8 mouse cellular contexts compared by ENCODE assay signal in the genomic region with DNA sequence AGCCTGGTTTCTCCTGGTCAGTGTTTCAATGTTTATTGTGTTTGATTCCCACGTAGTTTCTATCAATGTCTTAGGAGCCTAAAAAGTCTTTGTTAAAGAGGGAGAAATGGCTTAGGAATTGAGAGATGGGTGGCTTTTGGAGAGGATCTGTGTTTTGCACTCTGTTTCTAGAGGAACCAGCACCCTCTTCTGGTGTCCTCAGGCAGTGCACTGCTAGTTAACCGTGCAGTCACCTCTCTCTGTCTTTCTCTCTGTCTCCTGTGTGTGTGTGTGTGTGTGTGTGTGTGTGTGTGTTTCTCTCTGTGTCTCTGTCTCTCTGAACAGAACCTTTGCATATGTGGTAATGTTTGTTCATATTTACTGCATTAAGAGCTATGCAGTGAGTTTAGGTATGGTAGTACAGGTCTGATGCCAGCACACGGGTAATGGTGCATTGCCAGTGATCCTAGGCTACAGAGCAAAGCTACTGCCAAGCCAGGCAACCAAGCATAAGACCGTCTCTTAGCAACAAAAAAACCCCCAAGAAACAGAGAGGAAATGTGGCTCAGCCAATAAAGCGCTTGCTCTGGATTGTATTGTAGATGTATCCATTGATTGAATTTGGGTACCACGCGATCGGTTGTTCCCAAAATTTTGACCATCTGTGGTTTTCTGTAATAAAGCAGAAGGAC.
DNase-seq lines count a peak whose midpoint lies in the region; ATAC-seq and TF ChIP-seq lines count a peak whose summit lies in the region.

No protein-coding gene starts in this region.

- no peaks in the 10 kb centered on the region for H3K4me1 ChIP-seq in testis, adult 2 months (ENCODE audit: control insufficient read depth, insufficient read depth, low read length)
- no peaks in the 10 kb centered on the region for H3K4me1 ChIP-seq in forebrain, embryonic 16.5 days (replicated peaks; ENCODE audit: control insufficient read depth, insufficient read depth, low read length)
- H3K4me1 ChIP-seq in stomach, postnatal 0 days (replicated peaks; ENCODE audit: control insufficient read depth, insufficient read depth): no peaks in the 10 kb centered on the region

- H3K27me3 ChIP-seq in testis, adult 2 months (ENCODE audit: control insufficient read depth, insufficient read depth, low read length): no peaks in the 10 kb centered on the region
- H3K27me3 ChIP-seq in forebrain, embryonic 16.5 days (replicated peaks; ENCODE audit: control insufficient read depth, insufficient read depth, low read length): no peaks in the 10 kb centered on the region
- no peaks in the 10 kb centered on the region for H3K27me3 ChIP-seq in stomach, postnatal 0 days (ENCODE audit: control insufficient read depth, insufficient read depth, low read length)

- no peak overlapping the region for H3K4me3 ChIP-seq in gastrocnemius, adult 2 months
- H3K4me3 ChIP-seq in testis, adult 2 months (ENCODE audit: control insufficient read depth, low read depth, low read length): no peak overlapping the region
- H3K4me3 ChIP-seq in forebrain, embryonic 16.5 days (replicated peaks; ENCODE audit: low read length): no peak overlapping the region
- no peak overlapping the region for H3K4me3 ChIP-seq in stomach, postnatal 0 days (ENCODE audit: low read depth, low read length)

- WGBS in forebrain, embryonic 16.5 days: 60% methylated on average over 8 of the region's 8 CpGs
- 82% methylated on average over 8 of the region's 8 CpGs for WGBS in stomach, postnatal 0 days

- TF ChIP-seq CTCF in gastrocnemius, adult 2 months (IDR thresholded peaks at IDR 0.05): peak; percentile 66
- peak; percentile 21; the same call in 1 of the 2 replicates for TF ChIP-seq CTCF in testis, adult 2 months (IDR thresholded peaks at IDR 0.05; ENCODE audit: control insufficient read depth, insufficient read depth, insufficient replicate concordance, low read depth, low read length)
- TF ChIP-seq CTCF in stomach, postnatal 0 days (IDR thresholded peaks at IDR 0.05; ENCODE audit: low read depth): peak; percentile 77

- ATAC-seq in forebrain, embryonic 16.5 days: peak; percentile 71
- no peak for ATAC-seq in stomach, postnatal 0 days (ENCODE audit: low FRiP score, low TSS enrichment)

- no peak for TF ChIP-seq EP300 in stomach, postnatal 0 days (optimal IDR thresholded peaks at IDR 0.05)

- H3K36me3 ChIP-seq in testis, adult 2 months (ENCODE audit: control insufficient read depth, insufficient read depth, low read length): no peaks in the 10 kb centered on the region
- 0 out of 2 replicates have a peak, but pooled peaks cover 2% of the 10 kb centered on the region for H3K36me3 ChIP-seq in forebrain, embryonic 16.5 days (ENCODE audit: control insufficient read depth, insufficient read depth)
- peaks cover 7% of the 10 kb centered on the region for H3K36me3 ChIP-seq in stomach, postnatal 0 days (ENCODE audit: control insufficient read depth, insufficient read depth, low read length)

- no peak overlapping the region for H3K27ac ChIP-seq in gastrocnemius, adult 2 months
- no peak overlapping the region for H3K27ac ChIP-seq in testis, adult 2 months (ENCODE audit: control insufficient read depth, insufficient read depth, low read depth, low read length)
- H3K27ac ChIP-seq in forebrain, embryonic 16.5 days (ENCODE audit: low read length): no peak overlapping the region
- no peak overlapping the region for H3K27ac ChIP-seq in stomach, postnatal 0 days (replicated peaks)

- no peaks in the 10 kb centered on the region for H3K9me3 ChIP-seq in forebrain, embryonic 16.5 days (ENCODE audit: control insufficient read depth, low read length)
- H3K9me3 ChIP-seq in stomach, postnatal 0 days (ENCODE audit: control insufficient read depth, low read length): no peaks in the 10 kb centered on the region

- DNase-seq in gastrocnemius, adult 2 months: no peak
- no peak for DNase-seq in gastrocnemius, postnatal 36 days
- DNase-seq in testis, postnatal 14 days (ENCODE audit: low spot score): no peak
- peak; percentile 42 to 57 for DNase-seq in left cerebral cortex, postnatal 10 days (ENCODE audit: extremely low spot score in 1 of 2, low spot score in 2 of 2)
- DNase-seq in stomach, postnatal 0 days (ENCODE audit: low spot score): no peak
- no peak for DNase-seq in spleen, postnatal 36 days (ENCODE audit: low spot score in 2 of 2)

- no peak overlapping the region for H3K4me2 ChIP-seq in forebrain, embryonic 16.5 days (ENCODE audit: low read length)
- no peak overlapping the region for H3K4me2 ChIP-seq in stomach, postnatal 0 days (replicated peaks; ENCODE audit: low read depth)

- H3K9ac ChIP-seq in forebrain, embryonic 16.5 days (replicated peaks; ENCODE audit: low read depth, low read length): no peak overlapping the region
- H3K9ac ChIP-seq in stomach, postnatal 0 days (ENCODE audit: low read length): no peak overlapping the region

- no peak for TF ChIP-seq POLR2A in testis, adult 2 months (IDR thresholded peaks at IDR 0.05; ENCODE audit: control insufficient read depth, low read depth, low read length)

- intact Hi-C loops in gastrocnemius, adult 2 months (cut with DNase I): loop anchor here (10.0 kb wide), 1 partner anchor 232 kb away; no protein-coding TSS in a partner anchor
- intact Hi-C loops in gastrocnemius, postnatal 36 days (cut with DNase I): loop anchor here (2.0 kb wide), 1 partner anchor 60 kb away; no protein-coding TSS in a partner anchor
- intact Hi-C loops in left cerebral cortex, postnatal 10 days (cut with DNase I): loop anchor here (5.0 kb wide), 2 partner anchors 64 to 224 kb away; no protein-coding TSS in a partner anchor

Comparison
In these comparisons a context has a peak if more than half of its experiments do, and no peak if none do; other contexts are left out.
1. DNase-seq: peak in left cerebral cortex, postnatal 10 days (2 of 2); none in gastrocnemius, adult 2 months (single experiment), gastrocnemius, postnatal 36 days (0 of 2), testis, postnatal 14 days (single experiment), stomach, postnatal 0 days (single experiment) and spleen, postnatal 36 days (0 of 2).
2. CTCF ChIP-seq: peak in every context shown above with its lines; median percentile 77 in stomach, postnatal 0 days; 66 in gastrocnemius, adult 2 months; 21 in testis, adult 2 months.